29 mouse cellular contexts compared by ENCODE assay signal in the genomic region with DNA sequence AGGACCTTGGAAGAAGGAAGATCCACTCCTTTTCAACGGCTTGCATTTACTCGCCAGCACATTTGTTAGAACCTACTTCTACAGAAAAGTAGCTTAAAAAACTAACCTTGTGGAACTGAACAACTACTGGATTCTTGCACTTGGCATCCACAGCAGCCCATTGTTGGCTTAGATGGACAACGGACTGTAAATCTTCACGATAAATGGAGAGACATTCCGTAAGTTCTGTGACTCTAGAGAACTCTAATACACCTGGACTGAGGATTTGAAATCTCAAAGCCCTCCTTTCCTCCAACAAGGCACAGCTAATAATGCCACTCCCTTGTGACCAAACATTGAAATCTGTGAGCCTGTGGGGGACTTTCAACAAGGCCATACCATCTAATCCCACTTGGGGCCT. TPM values are rescaled to one million over a fixed set of nuclear protein-coding genes. Genes with fewer than 3 reads are reported as not detected.
"Had no signal": no experiment of that assay in that cellular context is flagged by ENCODE, and none has a peak within 500 bp of the region (broad histone marks: within the 10 kb centered on the region; RNA-seq: fewer than 3 reads in every experiment).

No protein-coding gene starts in this region.

- H3K9ac ChIP-seq: embryonic facial prominence, embryonic 12.5 days; embryonic facial prominence, embryonic 13.5 days; embryonic facial prominence, embryonic 15.5 days; forebrain, embryonic 12.5 days; forebrain, embryonic 13.5 days; forebrain, embryonic 15.5 days; forebrain, postnatal 0 days had no signal

- H3K4me3 ChIP-seq: embryonic facial prominence, embryonic 10.5 days; embryonic facial prominence, embryonic 12.5 days; embryonic facial prominence, embryonic 13.5 days; embryonic facial prominence, embryonic 15.5 days; erythroblast, embryonic 14.5 days; forebrain, embryonic 10.5 days; forebrain, embryonic 12.5 days; forebrain, embryonic 13.5 days; forebrain, embryonic 15.5 days; gastrocnemius, adult 2 months; heart, adult 2 months had no signal

- ATAC-seq: forebrain, embryonic 13.5 days; forebrain, embryonic 14.5 days; forebrain, embryonic 15.5 days; forebrain, embryonic 16.5 days; forebrain, postnatal 0 days had no signal

- H3K4me2 ChIP-seq: embryonic facial prominence, embryonic 12.5 days; embryonic facial prominence, embryonic 13.5 days; embryonic facial prominence, embryonic 15.5 days; forebrain, embryonic 12.5 days; forebrain, embryonic 13.5 days; forebrain, embryonic 15.5 days had no signal

- H3K9me3 ChIP-seq: embryonic facial prominence, embryonic 10.5 days; embryonic facial prominence, embryonic 12.5 days; embryonic facial prominence, embryonic 13.5 days; embryonic facial prominence, embryonic 15.5 days; forebrain, embryonic 10.5 days; forebrain, embryonic 12.5 days; forebrain, embryonic 13.5 days; forebrain, embryonic 15.5 days had no signal

- H3K27me3 ChIP-seq: embryonic facial prominence, embryonic 12.5 days; embryonic facial prominence, embryonic 13.5 days; embryonic facial prominence, embryonic 15.5 days; forebrain, embryonic 12.5 days; forebrain, embryonic 13.5 days; forebrain, embryonic 15.5 days had no signal

- DNase-seq: cerebellum, adult 2 months; cerebellum, adult 8-10 months; cerebellum, adult 9-10 months; cerebellum, adult 9-11 months; cerebellum, postnatal 10 days; cerebellum, postnatal 14 days; cerebellum, postnatal 25 days; cerebellum, postnatal 36 days; embryo, embryonic 11 days; forebrain, postnatal 0 days; gastrocnemius, adult 2 months; gastrocnemius, postnatal 10 days; gastrocnemius, postnatal 14 days; gastrocnemius, postnatal 25 days; gastrocnemius, postnatal 36 days; heart, adult 18-20 months; heart, adult 2 months had no signal

- H3K27ac ChIP-seq: embryonic facial prominence, embryonic 10.5 days; embryonic facial prominence, embryonic 12.5 days; embryonic facial prominence, embryonic 13.5 days; embryonic facial prominence, embryonic 15.5 days; forebrain, embryonic 10.5 days; forebrain, embryonic 12.5 days; forebrain, embryonic 13.5 days; forebrain, embryonic 15.5 days; gastrocnemius, adult 2 months; heart, adult 2 months had no signal

- H3K4me1 ChIP-seq: embryonic facial prominence, embryonic 10.5 days; embryonic facial prominence, embryonic 12.5 days; embryonic facial prominence, embryonic 13.5 days; embryonic facial prominence, embryonic 15.5 days; forebrain, embryonic 12.5 days; forebrain, embryonic 13.5 days; forebrain, embryonic 15.5 days had no signal

RNA-seq across cellular contexts. Expression of gene Gdf11, which starts 48.3 kb away (rescaled TPM):
- total RNA-seq: common myeloid progenitor, adult 5-6 weeks had no signal
- polyA plus RNA-seq: erythroblast, embryonic 14.5 days had no signal
